Mouse (Mus musculus): Measurements from ENCODE around the gene Rgcc.

Gene Rgcc

DNA sequence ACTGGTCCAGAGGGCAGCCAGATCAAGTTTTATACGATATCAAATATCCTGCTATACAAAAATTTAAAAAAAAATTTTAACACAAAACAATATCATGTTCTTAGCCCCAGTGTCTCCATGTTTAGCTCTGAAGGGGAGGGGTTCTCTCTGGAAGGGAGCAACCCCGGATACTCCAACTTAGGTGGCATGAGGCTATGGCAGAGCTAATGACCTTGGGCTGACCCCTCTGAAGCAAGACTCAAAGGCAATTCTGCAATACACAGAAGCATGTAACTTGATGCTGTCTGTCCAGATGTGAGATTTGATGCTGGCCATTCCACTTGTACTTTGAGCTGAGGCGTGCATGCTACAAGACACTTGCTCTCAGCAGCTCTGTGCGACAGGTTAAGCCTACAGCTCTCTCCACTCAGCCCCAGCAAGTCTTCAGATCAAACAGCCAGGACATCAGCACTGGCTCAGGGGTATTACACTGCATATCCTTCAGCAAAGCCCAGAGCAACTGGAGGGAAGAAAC lies 60.3 kb downstream of the Rgcc start:
- Histone ChIP-seq H3K4me1 (replicated peaks; ENCODE audit: low read depth, low read length) (peaks cover 10% of the 10 kb centered on the region), H3K27me3 (ENCODE audit: insufficient read depth, low read length) (no peaks in the 10 kb centered on the region), H3K36me3 (ENCODE audit: insufficient read depth, low read length) (no peaks in the 10 kb centered on the region), H3K9me3 (ENCODE audit: low read length) (no peaks in the 10 kb centered on the region), H3K4me3 (replicated peaks; ENCODE audit: low read length) (no peak overlapping the region)
- TF ChIP-seq CTCF (conservative IDR thresholded peaks at IDR 0.05; ENCODE audit: low read length) = no peak
- TF ChIP-seq NANOG (IDR thresholded peaks at IDR 0.05; ENCODE audit: borderline replicate concordance, low read length) = no peak
- no peak for TF ChIP-seq POU5F1 (IDR thresholded peaks at IDR 0.05; ENCODE audit: borderline replicate concordance, low read length)

- Histone ChIP-seq H3K9me3 (ENCODE audit: low read length) (no peaks in the 10 kb centered on the region), H3K4me3 (replicated peaks; ENCODE audit: low read length) (no peak overlapping the region), H3K36me3 (ENCODE audit: insufficient read depth, low read length) (no peaks in the 10 kb centered on the region), H3K27me3 (ENCODE audit: insufficient read depth, low read length) (no peaks in the 10 kb centered on the region), H3K4me1 (replicated peaks; ENCODE audit: low read depth, low read length) (peaks cover 18% of the 10 kb centered on the region)
- TF ChIP-seq POU5F1 (IDR thresholded peaks at IDR 0.05; ENCODE audit: borderline replicate concordance, low read length) (no peak), CTCF (conservative IDR thresholded peaks at IDR 0.05; ENCODE audit: low read length) (no peak), NANOG (IDR thresholded peaks at IDR 0.05; ENCODE audit: borderline replicate concordance, low read length) (no peak)
Observed at GRCm38 (mm10) chr14:79239402-79239801, 62.0 kb downstream of the Rgcc start.
